Mouse (Mus musculus) lung, postnatal 0 days (tissue): ENCODE measurements at regions not wholly inside any gene's neighbourhood (a gene's known extent, or its start where the extent isn't known, plus 50 kb on each side); places are given as distances from the start of the nearest gene placed in this dataset.

Experiments
- ATAC-seq: fragments of 200-750 bp; cut with Nextera tagmentation; 2 replicates; pipeline ENCODE4 v1.8.0; 2017; ENCODE audit warnings: moderate library complexity
- DNase-seq: peaks from one replicate; pipeline ENCODE4 v3.0.0-alpha.2; 2016; ENCODE audit warnings: low spot score
- H3K27ac ChIP-seq: fragments of 300-500 bp; sonication (generic); 2 replicates; pipeline ENCODE4 v1.5.1; 2014; ENCODE audit warnings: antibody characterized with exemption, mild to moderate bottlenecking, low read length, mixed read lengths
- H3K27me3 ChIP-seq: fragments of 300-500 bp; sonication (generic); replicated peaks from 2 replicates; pipeline ENCODE4 v1.6.1; 2014; ENCODE audit warnings: low read length, mixed read lengths; ENCODE audit not compliant: insufficient read depth
- H3K36me3 ChIP-seq: fragments of 300-500 bp; sonication (generic); 2 replicates; pipeline ENCODE4 v1.6.1; 2014; ENCODE audit warnings: low read length, mixed read lengths; ENCODE audit not compliant: insufficient read depth
- H3K4me1 ChIP-seq: fragments of 300-500 bp; sonication (generic); 2 replicates; pipeline ENCODE4 v1.6.1; 2014; ENCODE audit warnings: antibody characterized with exemption, low read depth, low read length, mixed read lengths; ENCODE audit not compliant: insufficient read depth
- H3K4me2 ChIP-seq: fragments of 300-500 bp; sonication (generic); replicated peaks from 2 replicates; pipeline ENCODE4 v1.6.1; 2014; ENCODE audit warnings: low read depth, mild to moderate bottlenecking, low read length, moderate library complexity, mixed read lengths
- H3K4me3 ChIP-seq: fragments of 300-500 bp; sonication (generic); 2 replicates; pipeline ENCODE4 v1.5.1; 2014; ENCODE audit warnings: low read depth, low read length
- H3K9ac ChIP-seq: fragments of 300-500 bp; sonication (generic); replicated peaks from 2 replicates; pipeline ENCODE4 v1.6.1; 2014; ENCODE audit warnings: low read depth, mild to moderate bottlenecking
- H3K9me3 ChIP-seq: fragments of 300-500 bp; sonication (generic); 2 replicates; pipeline ENCODE4 v1.6.1; 2016; ENCODE audit warnings: low read length, mixed read lengths
- CTCF ChIP-seq: IDR thresholded peaks from 2 replicates; pipeline ENCODE4 v1.5.1; 2016; ENCODE audit warnings: antibody characterized with exemption, mild to moderate bottlenecking
- EP300 ChIP-seq: IDR thresholded peaks from 2 replicates; pipeline ENCODE4 v1.6.1; 2016; ENCODE audit warnings: antibody characterized with exemption, mild to moderate bottlenecking, control low read depth
- WGBS: fragments of 180-500 bp; shearing (Covaris S2); extraction: QIAGEN DNeasy Blood & Tissue Kit; methylation state at CpG from one replicate; pipeline ENCODE4 v1.1.7; 2014; 5-methylcytosine and 5-hydroxymethylcytosine counted together

- DNase-seq (no peak), ATAC-seq (no peak)
- TF ChIP-seq CTCF (no peak), EP300 (no peak)
- no peaks in the 10 kb centered on the region for H3K27me3 ChIP-seq
- no peak overlapping the region for H3K27ac ChIP-seq
- 64% methylated on average over 1 of the region's 1 CpGs for WGBS
- no peaks in the 10 kb centered on the region for H3K9me3 ChIP-seq
- H3K36me3 ChIP-seq: no peaks in the 10 kb centered on the region
- no peak overlapping the region for H3K4me2 ChIP-seq
- no peak overlapping the region for H3K4me3 ChIP-seq
- no peak overlapping the region for H3K9ac ChIP-seq
- H3K4me1 ChIP-seq: no peaks in the 10 kb centered on the region
Measured at GRCm38 (mm10) chr12:39572802-39573201, 465.0 kb downstream of the Arl4a start.

GRCm38 (mm10) chr12:39572147-39572546 is 465.7 kb downstream of the Arl4a start:
- no peak overlapping the region for H3K9ac ChIP-seq
- no peak overlapping the region for H3K4me2 ChIP-seq
- ATAC-seq (no peak), DNase-seq (no peak)
- no peak overlapping the region for H3K27ac ChIP-seq
- H3K9me3 ChIP-seq: no peaks in the 10 kb centered on the region
- H3K4me1 ChIP-seq: no peaks in the 10 kb centered on the region
- no peaks in the 10 kb centered on the region for H3K36me3 ChIP-seq
- 85% methylated on average over 1 of the region's 1 CpGs for WGBS
- H3K27me3 ChIP-seq: no peaks in the 10 kb centered on the region
- TF ChIP-seq EP300 (no peak), CTCF (no peak)
- no peak overlapping the region for H3K4me3 ChIP-seq

- no peak for ATAC-seq
- WGBS: 59% methylated on average over 4 of the region's 4 CpGs
- Histone ChIP-seq H3K4me3 (no peak overlapping the region), H3K4me1 (no peaks in the 10 kb centered on the region), H3K9ac (no peak overlapping the region), H3K4me2 (no peak overlapping the region), H3K36me3 (no peaks in the 10 kb centered on the region), H3K9me3 (no peaks in the 10 kb centered on the region), H3K27me3 (no peaks in the 10 kb centered on the region), H3K27ac (no peak overlapping the region)
- no peak for TF ChIP-seq EP300
- TF ChIP-seq CTCF: no peak
- peak; percentile 3 for DNase-seq
Measured at GRCm38 (mm10) chr12:39560734-39561446, 476.9 kb downstream of the Arl4a start.

- no peaks in the 10 kb centered on the region for H3K9me3 ChIP-seq
- H3K27ac ChIP-seq: no peak overlapping the region
- no peak overlapping the region for H3K4me3 ChIP-seq
- WGBS: 95% methylated on average over 3 of the region's 3 CpGs
- DNase-seq: peak; percentile 2
- no peaks in the 10 kb centered on the region for H3K36me3 ChIP-seq
- TF ChIP-seq EP300 (no peak), CTCF (no peak)
- no peak overlapping the region for H3K4me2 ChIP-seq
- ATAC-seq: no peak
- H3K27me3 ChIP-seq: no peaks in the 10 kb centered on the region
- H3K9ac ChIP-seq: no peak overlapping the region
- H3K4me1 ChIP-seq: no peaks in the 10 kb centered on the region
Measured at GRCm38 (mm10) chr12:39558491-39558890, 479.3 kb downstream of the Arl4a start.

- Histone ChIP-seq H3K36me3 (no peaks in the 10 kb centered on the region), H3K4me3 (no peak overlapping the region), H3K4me2 (no peak overlapping the region), H3K27ac (no peak overlapping the region), H3K27me3 (no peaks in the 10 kb centered on the region), H3K9me3 (no peaks in the 10 kb centered on the region), H3K4me1 (no peaks in the 10 kb centered on the region), H3K9ac (no peak overlapping the region)
- TF ChIP-seq EP300: no peak
- TF ChIP-seq CTCF: no peak
- ATAC-seq (no peak), DNase-seq (no peak)
- WGBS: 80% methylated on average over 2 of the region's 2 CpGs
Measured at GRCm38 (mm10) chr12:39536326-39536725, 501.5 kb downstream of the Arl4a start.

GRCm38 (mm10) chr12:39528121-39528520 is 509.7 kb downstream of the Arl4a start:
- Histone ChIP-seq H3K9ac (no peak overlapping the region), H3K36me3 (no peaks in the 10 kb centered on the region), H3K4me3 (no peak overlapping the region), H3K4me2 (no peak overlapping the region), H3K9me3 (no peaks in the 10 kb centered on the region), H3K27ac (no peak overlapping the region), H3K27me3 (no peaks in the 10 kb centered on the region), H3K4me1 (no peaks in the 10 kb centered on the region)
- WGBS: 55% methylated on average over 3 of the region's 4 CpGs
- no peak for TF ChIP-seq EP300
- no peak for TF ChIP-seq CTCF
- ATAC-seq: no peak
- no peak for DNase-seq

GRCm38 (mm10) chr12:39527216-39527600 is 510.6 kb downstream of the Arl4a start:
- 84% methylated on average over 3 of the region's 3 CpGs for WGBS

More at GRCm38 (mm10) chr12:39527216-39527600, 510.6 kb downstream of the Arl4a start:
- DNase-seq: no peak
- H3K4me2 ChIP-seq: no peak overlapping the region
- no peaks in the 10 kb centered on the region for H3K36me3 ChIP-seq
- no peak overlapping the region for H3K4me3 ChIP-seq
- H3K9ac ChIP-seq: no peak overlapping the region
- TF ChIP-seq CTCF (no peak), EP300 (no peak)
- H3K27me3 ChIP-seq: no peaks in the 10 kb centered on the region
- ATAC-seq: no peak
- no peaks in the 10 kb centered on the region for H3K4me1 ChIP-seq
- no peaks in the 10 kb centered on the region for H3K9me3 ChIP-seq
- H3K27ac ChIP-seq: no peak overlapping the region
